Mouse (Mus musculus) forebrain, embryonic 16.5 days (tissue): Measurements from ENCODE around the gene Wnt9a. TPM values are rescaled to one million over a fixed set of nuclear protein-coding genes. Genes with fewer than 3 reads are reported as not detected.

ENCODE experiments used
- ATAC-seq: fragments of 200-750 bp; cut with Nextera tagmentation; 2 replicates; pipeline ENCODE4 v1.8.0; 2017; ENCODE audit warnings: mild to moderate bottlenecking, moderate library complexity
- H3K27ac ChIP-seq: fragments of 300-500 bp; sonication (generic); 2 replicates; pipeline ENCODE4 v1.5.1; 2014; ENCODE audit warnings: low read length, control low read depth
- H3K27me3 ChIP-seq: fragments of 300-500 bp; sonication (generic); replicated peaks from 2 replicates; pipeline ENCODE4 v1.6.1; 2014; ENCODE audit warnings: low read length; ENCODE audit not compliant: control insufficient read depth, insufficient read depth
- H3K36me3 ChIP-seq: fragments of 300-500 bp; sonication (generic); 2 replicates; pipeline ENCODE4 v1.6.1; 2014; ENCODE audit not compliant: control insufficient read depth, insufficient read depth
- H3K4me1 ChIP-seq: fragments of 300-500 bp; sonication (generic); replicated peaks from 2 replicates; pipeline ENCODE4 v1.6.1; 2014; ENCODE audit warnings: low read length; ENCODE audit not compliant: control insufficient read depth, insufficient read depth
- H3K4me2 ChIP-seq: fragments of 300-500 bp; sonication (generic); 2 replicates; pipeline ENCODE4 v1.6.1; 2014; ENCODE audit warnings: mild to moderate bottlenecking, low read length, control low read depth
- H3K4me3 ChIP-seq: fragments of 300-500 bp; sonication (generic); replicated peaks from 2 replicates; pipeline ENCODE4 v1.5.1; 2014; ENCODE audit warnings: mild to moderate bottlenecking, low read length, control low read depth
- H3K9ac ChIP-seq: fragments of 300-500 bp; sonication (generic); replicated peaks from 2 replicates; pipeline ENCODE4 v1.6.1; 2014; ENCODE audit warnings: low read depth, low read length, control low read depth
- H3K9me3 ChIP-seq: fragments of 300-500 bp; sonication (generic); 2 replicates; pipeline ENCODE4 v1.6.1; 2016; ENCODE audit warnings: low read length; ENCODE audit not compliant: control insufficient read depth
- WGBS: fragments of 180-500 bp; shearing (Covaris S2); extraction: QIAGEN DNeasy Blood & Tissue Kit; methylation state at CpG from one replicate; pipeline ENCODE4 v1.1.7; 2014; 5-methylcytosine and 5-hydroxymethylcytosine counted together
- polyA plus RNA-seq: library from polyadenylated mRNA; unstranded; fragments of >200 nt; fragmentation: Nextera tagmentation; extraction: Ambion mirVana; gene quantifications from 2 replicates; pipeline ENCODE4 v1.2.1, GENCODE M21; 2015

Gene Wnt9a
- 1.5 and 1.6 TPM in 2 replicates for polyA plus RNA-seq

- H3K4me3 ChIP-seq: peak within 1 kb of the TSS; percentile 55
- no peaks in the 10 kb centered on the region for H3K9me3 ChIP-seq
- H3K36me3 ChIP-seq: no peaks in the 10 kb centered on the region
- WGBS: under 1% methylated on average over 117 of the region's 128 CpGs
- H3K9ac ChIP-seq: peak within 1 kb of the TSS; percentile 63
- peaks cover 44% of the 10 kb centered on the region for H3K4me1 ChIP-seq
- H3K27ac ChIP-seq: no peak within 1 kb of the TSS
- H3K27me3 ChIP-seq: peaks cover 42% of the 10 kb centered on the region
- ATAC-seq: peak; percentile 43
- peak within 1 kb of the TSS; percentile 90 for H3K4me2 ChIP-seq
These were observed at the start of gene Wnt9a for GRCm38 (mm10) chr11:59306461-59307421. Gene Wnt9a (plus strand): TSS chr11:59306928.

- Histone ChIP-seq H3K4me1 (peaks cover 10% of the 10 kb centered on the region), H3K27ac (no peak overlapping the region), H3K9me3 (no peaks in the 10 kb centered on the region), H3K4me3 (no peak overlapping the region), H3K36me3 (no peaks in the 10 kb centered on the region), H3K4me2 (no peak overlapping the region), H3K9ac (no peak overlapping the region), H3K27me3 (no peaks in the 10 kb centered on the region)
- ATAC-seq: no peak
- WGBS: 87% methylated on average over 7 of the region's 7 CpGs
These were observed 47.1 kb upstream of the Wnt9a start for GRCm38 (mm10) chr11:59259647-59260046.

DNA sequence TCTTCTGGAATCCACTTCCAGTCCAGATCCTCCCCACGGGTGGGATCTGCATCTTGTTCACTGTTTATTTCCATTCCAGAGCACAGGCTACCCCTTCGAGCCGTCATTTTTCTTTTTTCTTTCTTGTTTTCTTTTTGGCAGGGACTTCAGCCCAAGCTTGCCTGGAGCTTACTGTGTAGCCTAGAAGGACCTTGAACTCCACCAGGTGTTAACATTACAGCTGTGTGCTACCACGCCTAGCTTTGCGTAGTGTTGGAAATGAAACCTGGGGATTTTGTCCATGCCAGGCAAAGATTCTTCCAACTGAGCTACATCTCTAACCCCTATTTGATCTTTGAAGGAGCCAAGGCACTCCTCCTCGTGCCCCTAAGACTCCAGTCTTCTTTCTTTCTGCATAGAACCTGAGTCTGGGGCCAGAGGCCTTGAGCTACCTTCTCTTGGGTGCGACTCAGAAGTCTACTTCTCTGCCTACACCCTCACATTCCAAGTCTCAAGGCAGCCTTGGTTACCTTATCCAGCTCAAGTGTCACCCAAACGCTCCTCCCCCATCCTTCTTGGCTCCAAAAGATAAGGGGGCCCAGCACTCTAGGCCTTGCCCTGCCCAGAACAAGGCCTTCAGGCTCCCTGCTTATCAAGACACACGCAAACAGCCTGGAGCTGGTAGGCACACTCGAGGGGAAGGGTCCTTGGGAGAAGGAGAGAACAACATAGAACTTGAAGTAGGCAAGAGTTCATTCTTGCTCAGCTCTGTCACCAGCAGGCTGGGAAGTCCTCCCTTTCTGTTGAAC lies 45.8 kb upstream of the Wnt9a start:
- no peak for ATAC-seq
- Histone ChIP-seq H3K4me1 (peaks cover 10% of the 10 kb centered on the region), H3K9me3 (no peaks in the 10 kb centered on the region), H3K9ac (no peak overlapping the region), H3K4me2 (no peak overlapping the region), H3K27me3 (peaks cover 6% of the 10 kb centered on the region; the same call in 1 of the 2 replicates), H3K4me3 (no peak overlapping the region), H3K27ac (no peak overlapping the region), H3K36me3 (no peaks in the 10 kb centered on the region)
- 76% methylated on average over 10 of the region's 10 CpGs for WGBS

GRCm38 (mm10) chr11:59262308-59262707 lies 44.4 kb upstream of the Wnt9a start:
- no peak overlapping the region for H3K27ac ChIP-seq
- no peak overlapping the region for H3K9ac ChIP-seq
- no peak overlapping the region for H3K4me3 ChIP-seq
- no peak for ATAC-seq
- no peaks in the 10 kb centered on the region for H3K9me3 ChIP-seq
- peaks cover 9% of the 10 kb centered on the region; the same call in 1 of the 2 replicates for H3K27me3 ChIP-seq
- peaks cover 10% of the 10 kb centered on the region for H3K4me1 ChIP-seq
- no peak overlapping the region for H3K4me2 ChIP-seq
- no peaks in the 10 kb centered on the region for H3K36me3 ChIP-seq

DNA sequence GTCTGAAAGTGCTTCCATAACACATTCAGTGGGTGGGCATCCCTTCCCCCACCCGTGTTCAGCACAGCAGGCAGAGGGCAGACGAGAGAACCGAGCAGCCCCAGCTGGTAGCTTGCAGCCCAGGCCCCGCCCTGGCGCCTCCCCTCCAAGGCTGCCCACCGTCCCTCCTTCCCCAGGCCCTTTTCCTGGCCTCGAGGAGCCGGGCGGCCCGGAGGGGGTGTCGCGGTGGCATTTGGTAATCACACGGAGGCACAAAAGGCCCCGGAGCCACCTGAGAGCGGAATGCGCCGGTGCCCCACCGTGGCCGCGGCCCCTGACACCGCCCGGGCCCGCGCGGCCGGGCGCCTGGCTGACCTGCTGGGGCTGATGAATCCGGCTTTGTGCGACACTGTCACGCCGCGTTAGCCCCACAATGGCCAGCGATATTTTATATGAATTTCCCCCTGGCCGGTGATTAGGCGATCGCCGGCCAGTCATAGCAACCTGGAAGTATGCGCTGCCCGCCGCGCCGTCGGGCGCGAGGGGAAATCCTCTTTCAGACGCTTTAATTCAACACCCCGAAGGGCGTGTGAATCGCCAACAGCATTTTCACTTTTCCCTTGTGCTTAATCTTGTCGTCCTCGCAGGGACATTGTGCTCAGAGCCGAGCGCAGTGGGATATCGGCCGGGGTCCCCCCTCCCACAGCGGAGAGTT lies 42.7 kb upstream of the Wnt9a start:
- Histone ChIP-seq H3K36me3 (no peaks in the 10 kb centered on the region), H3K9me3 (0 out of 2 replicates have a peak, but pooled peaks cover 2% of the 10 kb centered on the region), H3K27ac (no peak overlapping the region), H3K27me3 (peaks cover 9% of the 10 kb centered on the region; the same call in 1 of the 2 replicates), H3K4me3 (peak overlapping the region; percentile 61), H3K4me1 (peaks cover 10% of the 10 kb centered on the region), H3K9ac (peak overlapping the region; percentile 75), H3K4me2 (peak overlapping the region; percentile 83)
- under 1% methylated on average over 54 of the region's 56 CpGs for WGBS
- peak; percentile 95 for ATAC-seq

- H3K4me1 ChIP-seq: peaks cover 10% of the 10 kb centered on the region
- peak overlapping the region; percentile 61 for H3K4me3 ChIP-seq
- ATAC-seq: no peak
- 0 out of 2 replicates have a peak, but pooled peaks cover 2% of the 10 kb centered on the region for H3K9me3 ChIP-seq
- peak overlapping the region; percentile 83 for H3K4me2 ChIP-seq
- H3K27me3 ChIP-seq: peaks cover 9% of the 10 kb centered on the region; the same call in 1 of the 2 replicates
- 2% methylated on average over 8 of the region's 8 CpGs for WGBS
- H3K27ac ChIP-seq: no peak overlapping the region
- H3K9ac ChIP-seq: peak overlapping the region; percentile 75
- no peaks in the 10 kb centered on the region for H3K36me3 ChIP-seq
These were observed 42.1 kb upstream of the Wnt9a start for GRCm38 (mm10) chr11:59264593-59264992.

- no peak for ATAC-seq
- Histone ChIP-seq H3K27me3 (peaks cover 9% of the 10 kb centered on the region; the same call in 1 of the 2 replicates), H3K9ac (no peak overlapping the region), H3K4me1 (peaks cover 10% of the 10 kb centered on the region), H3K4me2 (no peak overlapping the region), H3K9me3 (0 out of 2 replicates have a peak, but pooled peaks cover 2% of the 10 kb centered on the region), H3K27ac (no peak overlapping the region), H3K36me3 (no peaks in the 10 kb centered on the region), H3K4me3 (no peak overlapping the region)
- WGBS: 58% methylated on average over 8 of the region's 8 CpGs
These were observed 41.4 kb upstream of the Wnt9a start for GRCm38 (mm10) chr11:59265154-59265813.

- no peak for ATAC-seq
- 0 out of 2 replicates have a peak, but pooled peaks cover 2% of the 10 kb centered on the region for H3K9me3 ChIP-seq
- no peak overlapping the region for H3K27ac ChIP-seq
- 16% methylated on average over 6 of the region's 6 CpGs for WGBS
- H3K4me1 ChIP-seq: peaks cover 10% of the 10 kb centered on the region
- H3K4me3 ChIP-seq: no peak overlapping the region
- no peak overlapping the region for H3K9ac ChIP-seq
- H3K4me2 ChIP-seq: no peak overlapping the region
- peaks cover 9% of the 10 kb centered on the region; the same call in 1 of the 2 replicates for H3K27me3 ChIP-seq
- no peaks in the 10 kb centered on the region for H3K36me3 ChIP-seq
These were observed 40.0 kb upstream of the Wnt9a start for GRCm38 (mm10) chr11:59266727-59267126.
